Mouse (Mus musculus): ENCODE measurements at regions not wholly inside any gene's neighbourhood (a gene's known extent, or its start where the extent isn't known, plus 50 kb on each side); places are given as distances from the start of the nearest gene placed in this dataset.

DNA sequence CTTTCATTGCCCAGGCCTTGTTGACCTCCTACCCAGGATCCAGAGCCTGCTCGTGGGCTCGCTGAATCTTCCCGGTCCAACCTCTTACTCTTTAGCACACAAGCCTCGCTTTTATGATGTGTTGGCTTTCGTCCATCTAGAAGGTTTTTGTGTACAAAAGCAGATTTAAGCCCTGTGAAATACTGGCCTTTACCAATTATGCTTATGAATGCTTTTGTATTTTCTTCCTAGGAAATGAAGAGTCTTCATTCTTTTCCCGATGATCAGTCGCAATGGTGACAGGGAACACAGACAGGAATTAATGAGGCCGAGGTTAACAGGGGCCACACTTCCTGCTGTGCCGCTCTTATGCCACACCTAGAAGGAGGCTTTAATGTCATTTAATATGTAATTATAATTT, 227.4 kb upstream of the Gadl1 start:
- TF ChIP-seq GATA1 (IDR thresholded peaks at IDR 0.05; ENCODE audit: low read length), result no peak
- no peak for TF ChIP-seq TAL1 (IDR thresholded peaks at IDR 0.05; ENCODE audit: low read length)
- H3K9me3 ChIP-seq (ENCODE audit: control insufficient read depth, low read length), result no peaks in the 10 kb centered on the region
- H3K4me3 ChIP-seq (replicated peaks), result no peak overlapping the region
- H3K36me3 ChIP-seq (ENCODE audit: control insufficient read depth), result no peaks in the 10 kb centered on the region
- H3K4me1 ChIP-seq (ENCODE audit: control insufficient read depth), result peaks cover 3% of the 10 kb centered on the region
- no peaks in the 10 kb centered on the region for H3K27me3 ChIP-seq (ENCODE audit: control insufficient read depth)

- Histone ChIP-seq H3K4me3 (replicated peaks) (no peak overlapping the region), H3K27me3 (ENCODE audit: control insufficient read depth) (no peaks in the 10 kb centered on the region), H3K36me3 (ENCODE audit: control insufficient read depth) (no peaks in the 10 kb centered on the region), H3K9me3 (ENCODE audit: control insufficient read depth, low read length) (no peaks in the 10 kb centered on the region), H3K4me1 (ENCODE audit: control insufficient read depth) (peaks cover 3% of the 10 kb centered on the region)
- no peak for TF ChIP-seq TAL1 (IDR thresholded peaks at IDR 0.05; ENCODE audit: low read length)
- no peak for TF ChIP-seq GATA1 (IDR thresholded peaks at IDR 0.05; ENCODE audit: low read length)
Measured at GRCm38 (mm10) chr9:115683951-115684350, 225.3 kb upstream of the Gadl1 start.

- Histone ChIP-seq H3K36me3 (ENCODE audit: control insufficient read depth) (no peaks in the 10 kb centered on the region), H3K4me3 (replicated peaks) (no peak overlapping the region), H3K4me1 (ENCODE audit: control insufficient read depth) (peaks cover 3% of the 10 kb centered on the region), H3K27me3 (ENCODE audit: control insufficient read depth) (no peaks in the 10 kb centered on the region), H3K9me3 (ENCODE audit: control insufficient read depth, low read length) (no peaks in the 10 kb centered on the region)
- TF ChIP-seq GATA1 (IDR thresholded peaks at IDR 0.05; ENCODE audit: low read length), result no peak
- no peak for TF ChIP-seq TAL1 (IDR thresholded peaks at IDR 0.05; ENCODE audit: low read length)
Measured at GRCm38 (mm10) chr9:115686605-115687004, 222.7 kb upstream of the Gadl1 start.

DNA sequence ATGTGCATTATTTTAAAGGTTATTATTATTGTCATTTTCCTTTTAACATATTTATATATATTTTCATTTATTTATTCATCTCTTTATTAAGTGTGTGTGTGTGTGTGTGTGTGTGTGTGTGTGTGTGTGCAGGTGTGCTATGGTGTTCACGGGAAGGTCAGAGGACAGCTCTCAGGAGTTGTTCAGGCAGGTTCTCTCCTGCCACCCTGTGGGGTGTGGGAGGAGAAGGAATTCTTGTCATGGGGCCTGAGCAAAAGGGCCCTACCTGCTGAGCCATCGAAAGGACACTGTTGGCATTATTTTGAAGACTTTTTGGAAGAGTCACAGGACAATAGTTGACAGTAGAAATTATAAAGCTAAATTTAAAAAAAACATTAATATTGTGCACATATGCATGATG, 216.4 kb upstream of the Gadl1 start:
- Histone ChIP-seq H3K27me3 (ENCODE audit: control insufficient read depth) (no peaks in the 10 kb centered on the region), H3K4me3 (replicated peaks) (no peak overlapping the region), H3K9me3 (ENCODE audit: control insufficient read depth, low read length) (no peaks in the 10 kb centered on the region), H3K36me3 (ENCODE audit: control insufficient read depth) (no peaks in the 10 kb centered on the region), H3K4me1 (ENCODE audit: control insufficient read depth) (no peaks in the 10 kb centered on the region)
- TF ChIP-seq GATA1 (IDR thresholded peaks at IDR 0.05; ENCODE audit: low read length) (no peak), TAL1 (IDR thresholded peaks at IDR 0.05; ENCODE audit: low read length) (no peak)

- H3K9me3 ChIP-seq (ENCODE audit: control insufficient read depth, low read length), result no peaks in the 10 kb centered on the region
- TF ChIP-seq GATA1 (IDR thresholded peaks at IDR 0.05; ENCODE audit: low read length) (no peak), TAL1 (IDR thresholded peaks at IDR 0.05; ENCODE audit: low read length) (no peak)
- no peaks in the 10 kb centered on the region for H3K36me3 ChIP-seq (ENCODE audit: control insufficient read depth)
- H3K4me3 ChIP-seq (replicated peaks), result no peak overlapping the region
- H3K27me3 ChIP-seq (ENCODE audit: control insufficient read depth), result no peaks in the 10 kb centered on the region
- H3K4me1 ChIP-seq (ENCODE audit: control insufficient read depth), result no peaks in the 10 kb centered on the region
Measured at GRCm38 (mm10) chr9:115703791-115704190, 205.5 kb upstream of the Gadl1 start.

DNA sequence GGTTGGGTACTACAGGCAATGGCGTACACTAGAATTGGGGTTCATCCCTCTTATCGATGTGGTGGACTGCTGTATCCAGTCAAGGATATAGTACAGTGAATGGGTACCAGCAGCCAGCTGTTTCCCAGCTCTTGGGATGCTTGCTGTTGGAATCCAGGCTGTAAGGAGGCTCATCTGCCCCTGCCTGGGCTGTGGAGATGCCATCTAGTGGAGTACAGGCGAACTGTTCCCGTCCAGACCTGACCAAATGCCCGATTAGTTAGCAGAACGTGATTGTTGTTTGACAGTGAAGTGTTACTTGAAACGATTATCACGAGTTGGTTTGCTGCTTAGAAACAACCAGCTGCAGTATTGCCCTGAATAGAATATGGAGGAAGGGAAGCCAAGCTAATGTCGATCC, 205.0 kb upstream of the Gadl1 start:
- Histone ChIP-seq H3K9me3 (ENCODE audit: control insufficient read depth, low read length) (no peaks in the 10 kb centered on the region), H3K4me1 (ENCODE audit: control insufficient read depth) (no peaks in the 10 kb centered on the region), H3K27me3 (ENCODE audit: control insufficient read depth) (no peaks in the 10 kb centered on the region), H3K4me3 (replicated peaks) (no peak overlapping the region), H3K36me3 (ENCODE audit: control insufficient read depth) (no peaks in the 10 kb centered on the region)
- no peak for TF ChIP-seq GATA1 (IDR thresholded peaks at IDR 0.05; ENCODE audit: low read length)
- no peak for TF ChIP-seq TAL1 (IDR thresholded peaks at IDR 0.05; ENCODE audit: low read length)

DNA sequence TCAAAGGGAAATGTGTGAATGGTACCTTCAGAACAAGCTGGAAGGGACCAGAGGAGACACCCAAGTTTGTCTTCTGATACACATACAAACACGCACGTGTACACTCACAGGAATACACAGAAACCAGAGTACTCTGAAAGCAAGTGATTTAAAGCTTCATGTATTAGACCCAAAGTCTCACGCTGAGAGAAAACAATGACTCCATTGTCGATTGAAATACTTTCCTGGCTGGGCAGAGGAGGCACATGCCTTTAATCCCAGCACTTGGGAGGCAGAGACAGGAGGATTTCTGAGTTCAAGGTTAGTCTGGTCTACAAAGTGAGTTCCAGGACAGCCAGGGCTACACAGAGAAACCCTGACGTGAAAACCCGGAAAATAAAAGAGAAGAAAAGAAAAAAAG, 203.5 kb upstream of the Gadl1 start:
- no peaks in the 10 kb centered on the region for H3K27me3 ChIP-seq (ENCODE audit: control insufficient read depth)
- H3K36me3 ChIP-seq (ENCODE audit: control insufficient read depth), result no peaks in the 10 kb centered on the region
- no peak for TF ChIP-seq GATA1 (IDR thresholded peaks at IDR 0.05; ENCODE audit: low read length)
- no peak for TF ChIP-seq TAL1 (IDR thresholded peaks at IDR 0.05; ENCODE audit: low read length)
- H3K4me1 ChIP-seq (ENCODE audit: control insufficient read depth), result no peaks in the 10 kb centered on the region
- no peaks in the 10 kb centered on the region for H3K9me3 ChIP-seq (ENCODE audit: control insufficient read depth, low read length)
- H3K4me3 ChIP-seq (replicated peaks), result no peak overlapping the region

DNA sequence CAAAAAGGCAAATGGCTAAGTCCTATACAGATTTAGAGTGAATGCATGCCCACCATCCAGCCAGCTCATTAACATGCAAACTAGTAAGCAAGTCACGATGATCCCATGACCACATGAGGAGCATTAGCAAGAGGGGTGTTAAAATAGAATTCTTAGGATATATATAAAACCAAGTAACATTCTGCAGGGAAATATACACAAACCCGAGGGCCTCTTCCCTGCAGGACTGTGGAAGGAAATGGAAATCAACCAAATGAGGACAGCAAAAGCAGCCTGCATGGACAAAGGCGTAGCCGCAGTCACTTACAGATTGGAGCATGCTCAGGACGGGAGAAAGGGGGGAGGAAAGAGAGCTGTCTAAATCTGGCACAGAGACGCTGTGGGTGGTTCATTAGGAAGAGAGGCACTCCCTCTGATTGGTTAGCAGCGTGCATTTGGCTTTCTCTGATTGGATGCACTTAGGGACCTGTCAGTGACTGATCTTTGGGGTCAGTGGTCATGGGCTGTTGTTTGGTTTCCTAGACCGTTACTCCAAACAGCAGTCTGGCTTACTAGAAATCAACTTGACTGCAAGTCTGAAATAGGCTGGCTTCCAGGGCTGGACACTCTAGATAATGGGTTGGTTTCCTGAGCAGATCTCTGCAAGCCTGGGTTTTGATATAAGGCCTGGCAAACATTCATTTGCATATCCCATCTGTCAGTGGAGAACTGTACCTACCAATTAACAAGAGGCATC, 200.9 kb upstream of the Gadl1 start:
- no peaks in the 10 kb centered on the region for H3K9me3 ChIP-seq (ENCODE audit: control insufficient read depth, low read length)
- no peak for TF ChIP-seq TAL1 (IDR thresholded peaks at IDR 0.05; ENCODE audit: low read length)
- TF ChIP-seq GATA1 (IDR thresholded peaks at IDR 0.05; ENCODE audit: low read length), result no peak
- no peaks in the 10 kb centered on the region for H3K36me3 ChIP-seq (ENCODE audit: control insufficient read depth)
- no peaks in the 10 kb centered on the region for H3K4me1 ChIP-seq (ENCODE audit: control insufficient read depth)
- H3K27me3 ChIP-seq (ENCODE audit: control insufficient read depth), result no peaks in the 10 kb centered on the region
- no peak overlapping the region for H3K4me3 ChIP-seq (replicated peaks)

GRCm38 (mm10) chr9:115710039-115710739, 199.1 kb upstream of the Gadl1 start:
- no peaks in the 10 kb centered on the region for H3K4me1 ChIP-seq (ENCODE audit: control insufficient read depth)
- no peak for TF ChIP-seq TAL1 (IDR thresholded peaks at IDR 0.05; ENCODE audit: low read length)
- TF ChIP-seq GATA1 (IDR thresholded peaks at IDR 0.05; ENCODE audit: low read length), result no peak
- no peaks in the 10 kb centered on the region for H3K9me3 ChIP-seq (ENCODE audit: control insufficient read depth, low read length)
- no peak overlapping the region for H3K4me3 ChIP-seq (replicated peaks)
- H3K36me3 ChIP-seq (ENCODE audit: control insufficient read depth), result no peaks in the 10 kb centered on the region
- no peaks in the 10 kb centered on the region for H3K27me3 ChIP-seq (ENCODE audit: control insufficient read depth)
